Comparison of ENCODE assay signal across 22 mouse cellular contexts in the genomic region with DNA sequence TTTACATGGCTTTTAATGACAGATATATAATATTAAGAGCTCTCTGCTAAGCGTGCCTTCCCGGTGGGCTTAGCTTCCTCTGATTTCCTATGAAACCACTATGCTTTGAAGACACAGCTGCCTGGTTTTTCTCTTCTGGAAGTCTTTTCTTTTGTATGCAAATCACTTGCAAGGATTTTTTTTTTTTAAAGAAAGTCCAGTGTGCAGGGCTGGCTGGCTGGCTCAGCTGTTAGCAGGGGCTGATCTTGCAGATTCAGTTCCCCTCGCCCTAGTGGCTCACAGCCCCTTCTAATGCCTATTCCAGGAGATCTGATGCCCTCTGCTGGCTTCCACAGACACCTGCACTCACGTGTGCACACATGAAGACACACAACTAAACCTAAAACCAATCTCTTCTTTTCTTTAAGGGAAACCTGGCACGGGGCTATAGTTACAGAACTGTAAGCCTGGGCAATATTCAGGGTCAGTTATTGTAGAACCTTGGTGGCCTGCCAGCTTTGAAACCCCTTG.
A peak's percentile ranks its signal among the peaks of the same experiment; 100 is the strongest.
DNase-seq lines count a peak whose midpoint lies in the region; ATAC-seq and TF ChIP-seq lines count a peak whose summit lies in the region.
"Had no signal": no experiment of that assay in that cellular context is flagged by ENCODE, and none has a peak within 500 bp of the region (broad histone marks: within the 10 kb centered on the region; RNA-seq: fewer than 3 reads in every experiment).

No protein-coding gene starts in this region.

- H3K27ac ChIP-seq in heart, adult 2 months, result no peak overlapping the region
- H3K27ac ChIP-seq in lung, embryonic 14.5 days (ENCODE audit: low read depth), result no peak overlapping the region
- H3K27ac ChIP-seq: embryonic facial prominence, embryonic 10.5 days; forebrain, embryonic 10.5 days; heart, embryonic 10.5 days; limb, embryonic 10.5 days; neural tube, embryonic 13.5 days had no signal

- DNase-seq in heart, adult 2 months, result no peak
- DNase-seq in heart, postnatal 10 days, result no peak
- no peak for DNase-seq in lung, embryonic 14.5 days
- no peak for DNase-seq in lung, postnatal 36 days
- DNase-seq in ES-CJ7 (ENCODE audit: low read depth, low spot score), result peak; percentile 17
- DNase-seq in brain, embryonic 14.5 days (ENCODE audit: low read depth), result peak; percentile 16
- no peak for DNase-seq in frontal cortex, postnatal 10 days (ENCODE audit: low spot score in 2 of 2)
- DNase-seq: cerebellum, adult 9-10 months; kidney, adult 18-20 months; liver; liver, postnatal 0 days; retina, postnatal 1 day; right cerebral cortex, postnatal 25 days; spleen, adult 18-20 months had no signal

- H3K79me2 ChIP-seq in heart, adult 2 months (replicated peaks; ENCODE audit: control insufficient read depth, insufficient read depth, low read length), result no peaks in the 10 kb centered on the region

- 88% methylated on average over 5 of the region's 5 CpGs for WGBS in heart, adult 2 months
- 88% methylated on average over 5 of the region's 5 CpGs for WGBS in lung, embryonic 14.5 days

- TF ChIP-seq EP300 in heart, adult 2 months (IDR thresholded peaks at IDR 0.05; ENCODE audit: insufficient read depth, low read depth, low read length), result no peak

- no peak for TF ChIP-seq POLR2A in heart, adult 2 months (IDR thresholded peaks at IDR 0.05; ENCODE audit: insufficient read depth, low read depth, low read length)
- no peak for TF ChIP-seq POLR2A in brain, embryonic 14.5 days (IDR thresholded peaks at IDR 0.05; ENCODE audit: borderline replicate concordance, extremely low read depth, insufficient read depth, insufficient read length, poor library complexity, severe bottlenecking)

- no peak for ATAC-seq in lung, embryonic 14.5 days (ENCODE audit: insufficient read depth)
- ATAC-seq: CD4-positive, CD25-positive, alpha-beta regulatory T cell, adult 4 months; hindbrain, embryonic 16.5 days; liver, postnatal 0 days had no signal

- H3K27me3 ChIP-seq in heart, adult 2 months (ENCODE audit: control insufficient read depth, insufficient read depth, low read length), result no peaks in the 10 kb centered on the region
- no peaks in the 10 kb centered on the region for H3K27me3 ChIP-seq in lung, embryonic 14.5 days (ENCODE audit: insufficient read depth, low read length)
- H3K27me3 ChIP-seq: neural tube, embryonic 13.5 days had no signal

- 0 out of 2 replicates have a peak, but pooled peaks cover 2% of the 10 kb centered on the region for H3K9me3 ChIP-seq in lung, embryonic 14.5 days (ENCODE audit: low read depth, low read length)
- H3K9me3 ChIP-seq: embryonic facial prominence, embryonic 10.5 days; forebrain, embryonic 10.5 days; heart, embryonic 10.5 days; limb, embryonic 10.5 days; megakaryocyte, embryonic 14.5 days; neural tube, embryonic 13.5 days had no signal

- no peak overlapping the region for H3K9ac ChIP-seq in heart, adult 2 months (ENCODE audit: low read depth, low read length)
- H3K9ac ChIP-seq in lung, embryonic 14.5 days, result no peak overlapping the region
- H3K9ac ChIP-seq: liver, postnatal 0 days; neural tube, embryonic 13.5 days had no signal

- no peaks in the 10 kb centered on the region for H3K4me1 ChIP-seq in heart, adult 2 months (ENCODE audit: control insufficient read depth, insufficient read depth, low read length)
- peaks cover 12% of the 10 kb centered on the region; the same call in 1 of the 2 replicates for H3K4me1 ChIP-seq in lung, embryonic 14.5 days (ENCODE audit: insufficient read depth)

- 0 out of 2 replicates have a peak, but pooled peaks have one; percentile 5 for TF ChIP-seq CTCF in heart, adult 2 months (IDR thresholded peaks at IDR 0.05)
- 0 out of 2 replicates have a peak, but pooled peaks have one; percentile 11 for TF ChIP-seq CTCF in lung, embryonic 14.5 days (IDR thresholded peaks at IDR 0.05; ENCODE audit: low read depth)
- TF ChIP-seq CTCF in brain, embryonic 14.5 days (IDR thresholded peaks at IDR 0.05; ENCODE audit: borderline replicate concordance, extremely low read depth, insufficient read depth, insufficient read length), result 0 out of 2 replicates have a peak, but pooled peaks have one; percentile 7

- intact Hi-C loops in heart, adult 2 months (cut with DNase I), result no loop called here
- intact Hi-C loops in heart, postnatal 10 days (cut with DNase I), result no loop called here

- H3K4me3 ChIP-seq in heart, adult 2 months, result no peak overlapping the region
- no peak overlapping the region for H3K4me3 ChIP-seq in lung, embryonic 14.5 days (ENCODE audit: low read depth, low read length)
- H3K4me3 ChIP-seq: embryonic facial prominence, embryonic 10.5 days; forebrain, embryonic 10.5 days; heart, embryonic 10.5 days; limb, embryonic 10.5 days; megakaryocyte, embryonic 14.5 days; neural tube, embryonic 13.5 days had no signal

- H3K36me3 ChIP-seq in heart, adult 2 months (ENCODE audit: control insufficient read depth, insufficient read depth, low read length), result no peaks in the 10 kb centered on the region
- no peaks in the 10 kb centered on the region for H3K36me3 ChIP-seq in lung, embryonic 14.5 days (ENCODE audit: insufficient read depth)
- H3K36me3 ChIP-seq: embryonic facial prominence, embryonic 10.5 days; forebrain, embryonic 10.5 days; limb, embryonic 10.5 days; neural tube, embryonic 13.5 days had no signal

- no peak overlapping the region for H3K4me2 ChIP-seq in lung, embryonic 14.5 days
- H3K4me2 ChIP-seq: neural tube, embryonic 13.5 days had no signal

Comparison
In these comparisons a context has a peak if more than half of its experiments do, and no peak if none do; other contexts are left out.
1. DNase-seq: peak in ES-CJ7 (single experiment) and brain, embryonic 14.5 days (single experiment); none in heart, adult 2 months (0 of 2), heart, postnatal 10 days (0 of 2), lung, embryonic 14.5 days (single experiment), lung, postnatal 36 days (single experiment) and frontal cortex, postnatal 10 days (0 of 2).
2. Peak in every context shown above with its lines, with median percentiles within 50 percentile points of each other: CTCF ChIP-seq.